Mouse (Mus musculus): Measurements from ENCODE around the gene Capza1.

- TF ChIP-seq ELF1 (IDR thresholded peaks at IDR 0.05; ENCODE audit: low read depth, low read length) (no peak; the same call in 1 of the 2 replicates), CTCF (IDR thresholded peaks at IDR 0.05 in 2 of 3, conservative IDR thresholded peaks at IDR 0.05 in 1 of 3; ENCODE audit: control insufficient read depth in 1 of 3, insufficient read depth in 1 of 3, low read depth in 2 of 3, low read length in 3 of 3, poor library complexity in 1 of 3, severe bottlenecking in 1 of 3) (no peak), NELFE (IDR thresholded peaks at IDR 0.05; ENCODE audit: low read depth, low read length) (peak; percentile 57), CHD2 (IDR thresholded peaks at IDR 0.05; ENCODE audit: low read length) (no peak)
Measured at GRCm38 (mm10) chr3:104864651-104865340, 491 bp upstream of the Capza1 start.

Data from MEL (cell line).